Mouse (Mus musculus) stomach, embryonic 14.5 days (tissue): ENCODE results near the gene Rps12-ps3. TPM values are rescaled to one million over a fixed set of nuclear protein-coding genes. Genes with fewer than 3 reads are reported as not detected.

Experiments
- ATAC-seq: fragments of 200-750 bp; cut with Nextera tagmentation; 2 replicates; pipeline ENCODE4 v1.8.0; 2017; ENCODE audit warnings: low read depth, moderate TSS enrichment; ENCODE audit not compliant: insufficient number of reproducible peaks, insufficient read depth, low FRiP score
- H3K27ac ChIP-seq: fragments of 300-500 bp; sonication (generic); 2 replicates; pipeline ENCODE4 v1.5.1; 2014; ENCODE audit warnings: mild to moderate bottlenecking, low read length, moderate library complexity, mixed read lengths
- H3K27me3 ChIP-seq: fragments of 300-500 bp; sonication (generic); 2 replicates; pipeline ENCODE4 v1.6.1; 2014; ENCODE audit warnings: low read length, control low read depth, mixed read lengths; ENCODE audit not compliant: control insufficient read depth, insufficient read depth
- H3K36me3 ChIP-seq: fragments of 300-500 bp; sonication (generic); 2 replicates; pipeline ENCODE4 v1.6.1; 2014; ENCODE audit warnings: mild to moderate bottlenecking, control low read depth, low read length, moderate library complexity, mixed read lengths; ENCODE audit not compliant: control insufficient read depth, insufficient read depth
- H3K4me1 ChIP-seq: fragments of 300-500 bp; sonication (generic); 2 replicates; pipeline ENCODE4 v1.6.1; 2014; ENCODE audit warnings: low read length, control low read depth, mixed read lengths; ENCODE audit not compliant: control insufficient read depth, insufficient read depth
- H3K4me2 ChIP-seq: fragments of 300-500 bp; sonication (generic); replicated peaks from 2 replicates; pipeline ENCODE4 v1.6.1; 2014; ENCODE audit warnings: low read depth, low read length, control low read depth
- H3K4me3 ChIP-seq: fragments of 300-500 bp; sonication (generic); 2 replicates; pipeline ENCODE4 v1.5.1; 2014; ENCODE audit warnings: low read depth, low read length, control low read depth
- H3K9ac ChIP-seq: fragments of 300-500 bp; sonication (generic); replicated peaks from 2 replicates; pipeline ENCODE4 v1.6.1; 2014; ENCODE audit warnings: low read depth, mild to moderate bottlenecking, control low read depth, low read length, moderate library complexity, mixed read lengths
- H3K9me3 ChIP-seq: fragments of 300-500 bp; sonication (generic); 2 replicates; pipeline ENCODE4 v1.6.1; 2016; ENCODE audit warnings: low read depth, low read length, control low read depth; ENCODE audit not compliant: control insufficient read depth
- WGBS: fragments of 180-500 bp; shearing (Covaris S2); extraction: QIAGEN DNeasy Blood & Tissue Kit; methylation state at CpG from one replicate; pipeline ENCODE4 v1.1.7; 2014; 5-methylcytosine and 5-hydroxymethylcytosine counted together
- polyA plus RNA-seq: library from polyadenylated mRNA; unstranded; fragments of >200 nt; fragmentation: Nextera tagmentation; extraction: Ambion mirVana; gene quantifications from 2 replicates; pipeline ENCODE4 v1.2.1, GENCODE M21; 2014

Rps12-ps3 gene
- polyA plus RNA-seq, result 30.0 and 53.3 TPM in 2 replicates

DNA sequence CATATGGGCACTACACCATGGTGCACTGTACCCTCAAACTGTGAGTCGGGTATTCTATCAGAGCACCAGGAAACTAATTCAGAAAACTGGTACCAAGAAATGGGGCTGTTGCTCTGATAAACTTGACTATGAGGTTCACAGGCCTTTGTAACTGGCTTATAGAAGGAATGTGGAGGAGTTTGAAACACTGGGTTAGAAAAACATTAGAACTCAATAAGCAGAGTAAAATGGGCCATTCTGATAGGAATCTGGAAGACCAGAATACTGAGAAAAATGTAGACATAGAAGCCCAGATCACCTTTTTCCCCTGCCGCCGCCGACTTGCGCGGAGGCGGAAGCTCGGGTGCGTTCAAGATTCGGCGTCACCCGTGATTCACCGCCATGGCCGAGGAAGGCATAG lies at the start of gene Rps12-ps3:
Gene Rps12-ps3, plus strand, starts transcription at position 301 of the 400 bp plus-strand sequence.
- H3K4me3 ChIP-seq, result no peak within 1 kb of the TSS
- no peaks in the 10 kb centered on the region for H3K4me1 ChIP-seq
- H3K27me3 ChIP-seq, result no peaks in the 10 kb centered on the region
- 97% methylated on average over 7 of the region's 14 CpGs for WGBS
- H3K9me3 ChIP-seq, result no peaks in the 10 kb centered on the region
- H3K4me2 ChIP-seq, result no peak within 1 kb of the TSS
- no peak within 1 kb of the TSS for H3K9ac ChIP-seq
- no peak for ATAC-seq
- H3K36me3 ChIP-seq, result peaks cover 6% of the 10 kb centered on the region; the same call in 1 of the 2 replicates
- no peak within 1 kb of the TSS for H3K27ac ChIP-seq

DNA sequence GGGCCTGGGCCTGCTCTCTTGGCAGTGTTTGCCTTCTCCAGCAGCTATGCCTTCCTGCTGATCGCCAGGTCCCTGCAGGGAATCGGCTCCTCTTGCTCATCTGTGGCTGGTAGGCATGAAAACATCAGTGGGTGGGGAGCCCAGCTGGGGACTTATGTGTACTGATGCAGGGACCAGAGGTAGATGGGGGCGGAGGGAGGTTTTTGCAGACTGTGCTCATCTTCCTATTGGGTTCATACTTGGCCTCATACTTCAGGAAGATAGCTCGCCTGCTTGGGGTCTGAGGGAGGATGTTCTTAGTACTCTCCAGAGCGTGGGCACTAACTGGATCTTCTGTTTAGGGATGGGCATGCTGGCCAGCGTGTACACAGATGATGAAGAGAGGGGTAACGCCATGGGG lies 48.9 kb upstream of the Rps12-ps3 start:
- ATAC-seq, result no peak
- 85% methylated on average over 7 of the region's 7 CpGs for WGBS
- Histone ChIP-seq H3K9ac (no peak overlapping the region), H3K9me3 (no peaks in the 10 kb centered on the region), H3K27me3 (no peaks in the 10 kb centered on the region), H3K36me3 (no peaks in the 10 kb centered on the region), H3K4me3 (no peak overlapping the region), H3K4me2 (no peak overlapping the region), H3K27ac (no peak overlapping the region), H3K4me1 (no peaks in the 10 kb centered on the region)

DNA sequence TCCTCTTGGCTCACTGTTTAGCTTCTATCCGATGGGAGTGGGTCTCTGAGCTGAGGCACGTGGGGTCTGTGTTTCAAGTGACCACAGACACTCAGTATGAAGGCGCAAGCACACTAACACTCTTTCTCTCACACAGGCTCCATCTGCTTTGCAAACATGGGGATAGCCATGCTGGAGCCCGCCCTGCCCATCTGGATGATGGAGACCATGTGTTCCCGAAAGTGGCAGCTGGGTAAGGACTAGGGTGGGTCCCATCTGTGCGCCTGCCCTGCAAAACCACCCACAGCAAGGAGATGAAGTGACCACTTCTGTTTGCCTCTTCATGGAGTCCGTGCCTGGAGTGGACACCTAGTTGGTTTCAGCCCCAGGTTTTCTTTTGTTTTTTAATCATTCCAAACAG lies 45.7 kb upstream of the Rps12-ps3 start:
- Histone ChIP-seq H3K27ac (no peak overlapping the region), H3K9ac (no peak overlapping the region), H3K4me2 (no peak overlapping the region), H3K36me3 (no peaks in the 10 kb centered on the region), H3K27me3 (no peaks in the 10 kb centered on the region), H3K9me3 (no peaks in the 10 kb centered on the region), H3K4me3 (no peak overlapping the region), H3K4me1 (no peaks in the 10 kb centered on the region)
- ATAC-seq, result no peak
- WGBS, result 69% methylated on average over 7 of the region's 7 CpGs

DNA sequence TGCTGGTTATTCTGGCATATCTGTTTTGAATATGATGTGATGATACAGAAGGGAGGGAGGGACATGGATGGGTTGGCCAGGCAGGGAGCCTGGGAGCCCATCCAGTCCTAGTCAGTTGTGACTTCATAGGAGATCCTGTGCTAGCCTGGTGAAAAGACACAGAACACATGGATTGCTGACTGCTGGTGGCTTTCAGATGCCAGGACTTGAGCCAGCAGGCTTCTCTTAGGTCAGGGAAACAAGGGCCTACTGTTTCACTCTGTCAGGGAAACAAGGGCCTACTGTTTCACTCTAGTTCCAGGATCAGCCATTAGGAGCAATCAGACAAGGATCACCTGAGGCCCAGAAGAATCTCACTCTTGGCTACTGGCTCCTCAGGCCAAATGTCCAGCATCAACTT lies 41.2 kb upstream of the Rps12-ps3 start:
- no peak for ATAC-seq
- Histone ChIP-seq H3K36me3 (no peaks in the 10 kb centered on the region), H3K27me3 (no peaks in the 10 kb centered on the region), H3K4me3 (no peak overlapping the region), H3K9me3 (no peaks in the 10 kb centered on the region), H3K9ac (no peak overlapping the region), H3K27ac (peak overlapping the region; percentile 22; the same call in 1 of the 2 replicates), H3K4me2 (no peak overlapping the region), H3K4me1 (no peaks in the 10 kb centered on the region)

DNA sequence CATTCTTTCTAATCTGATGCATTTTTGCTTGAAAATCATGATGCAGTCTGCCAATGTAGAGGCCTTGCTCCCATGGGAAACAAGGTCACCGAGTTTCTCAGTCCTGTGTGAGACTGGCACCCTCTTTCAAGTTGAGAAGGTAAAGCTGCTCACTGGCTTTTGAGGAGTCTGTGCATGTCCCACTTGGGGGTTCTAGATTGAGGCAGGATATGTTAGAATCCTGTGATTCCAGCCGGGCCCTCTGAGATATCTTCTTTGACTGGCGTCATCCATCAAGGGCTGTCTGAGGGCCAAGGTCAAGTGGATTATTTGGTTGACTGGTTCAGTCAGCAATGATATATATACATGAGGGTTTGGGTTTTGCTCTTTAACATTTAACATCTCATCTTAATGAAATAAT lies 40.1 kb upstream of the Rps12-ps3 start:
- Histone ChIP-seq H3K27me3 (no peaks in the 10 kb centered on the region), H3K36me3 (no peaks in the 10 kb centered on the region), H3K4me3 (no peak overlapping the region), H3K27ac (no peak overlapping the region), H3K4me1 (no peaks in the 10 kb centered on the region), H3K9me3 (no peaks in the 10 kb centered on the region), H3K4me2 (no peak overlapping the region), H3K9ac (no peak overlapping the region)
- 66% methylated on average over 3 of the region's 3 CpGs for WGBS
- ATAC-seq, result no peak

DNA sequence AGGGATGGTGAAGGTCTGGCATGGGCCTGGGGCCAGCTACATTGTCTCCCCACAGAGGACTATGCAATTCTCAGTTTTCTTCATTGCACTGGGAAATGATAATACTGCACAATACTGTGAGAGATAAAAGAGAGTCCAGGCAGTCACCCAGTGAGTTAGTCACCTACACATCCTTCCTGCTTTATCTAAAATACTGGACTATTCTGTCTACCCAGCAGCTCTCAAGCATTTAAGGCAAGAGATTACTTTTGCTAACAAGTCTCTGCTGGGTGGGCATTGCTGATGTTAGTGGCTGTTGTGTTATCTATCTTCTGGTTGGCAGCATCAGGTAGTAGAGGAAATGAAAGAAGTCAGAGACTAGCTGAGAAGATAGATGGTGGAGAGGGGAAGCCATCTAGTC lies 33.0 kb upstream of the Rps12-ps3 start:
- Histone ChIP-seq H3K27me3 (no peaks in the 10 kb centered on the region), H3K9ac (no peak overlapping the region), H3K4me1 (no peaks in the 10 kb centered on the region), H3K36me3 (no peaks in the 10 kb centered on the region), H3K27ac (no peak overlapping the region), H3K4me3 (no peak overlapping the region), H3K4me2 (no peak overlapping the region), H3K9me3 (no peaks in the 10 kb centered on the region)
- no peak for ATAC-seq

DNA sequence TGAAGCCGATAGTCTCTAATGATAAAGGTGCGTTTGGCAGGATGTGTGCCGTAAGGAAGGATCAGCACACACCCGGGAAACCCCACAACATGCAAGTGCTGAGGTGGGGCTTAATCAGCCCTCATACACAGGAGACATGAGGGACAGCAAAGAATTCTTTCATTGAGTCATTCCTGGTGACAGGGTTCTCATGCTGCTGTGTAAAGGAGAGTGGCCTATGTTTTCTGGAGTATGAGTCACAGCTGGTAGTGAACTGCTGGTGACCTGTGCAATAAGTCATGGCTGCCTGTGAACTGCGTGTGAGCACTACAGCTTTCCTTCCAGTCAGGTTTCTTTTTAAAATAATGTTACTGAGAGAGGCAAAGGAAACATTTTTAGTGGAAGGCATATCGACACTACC lies 32.3 kb upstream of the Rps12-ps3 start:
- WGBS, result 77% methylated on average over 6 of the region's 6 CpGs
- Histone ChIP-seq H3K4me3 (no peak overlapping the region), H3K36me3 (no peaks in the 10 kb centered on the region), H3K4me2 (no peak overlapping the region), H3K4me1 (no peaks in the 10 kb centered on the region), H3K27ac (no peak overlapping the region), H3K9me3 (no peaks in the 10 kb centered on the region), H3K9ac (no peak overlapping the region), H3K27me3 (no peaks in the 10 kb centered on the region)
- ATAC-seq, result no peak

DNA sequence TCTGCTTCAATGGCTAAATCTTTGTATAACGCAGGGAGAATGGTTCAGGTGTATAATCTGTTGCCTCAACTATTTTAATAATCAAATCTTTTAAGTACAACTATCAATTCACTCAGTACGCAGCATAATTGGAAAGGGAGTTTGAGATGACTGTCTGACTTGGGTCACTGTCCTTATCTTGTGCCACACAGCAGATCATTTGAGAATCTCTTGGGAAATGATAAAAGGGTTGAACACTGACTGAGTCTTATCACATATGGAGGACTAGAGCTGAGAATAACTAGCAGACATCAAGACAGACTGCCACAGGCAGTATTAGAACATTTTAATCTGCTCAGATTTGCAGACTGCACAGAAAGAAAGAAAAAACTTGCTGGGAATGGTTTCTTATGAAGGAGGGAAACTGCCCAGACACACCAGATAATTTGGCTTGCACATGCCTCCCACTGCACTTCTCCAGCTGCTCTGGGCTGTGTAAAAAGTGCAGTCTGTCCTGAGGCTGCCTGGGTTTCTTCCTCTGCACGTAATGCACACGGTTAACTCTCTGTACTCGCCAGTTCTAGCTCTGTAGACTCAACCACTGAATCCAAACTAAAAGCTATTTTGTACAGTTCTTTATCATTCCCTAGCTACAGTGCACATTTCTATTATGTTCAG lies 29.8 kb upstream of the Rps12-ps3 start:
- no peak for ATAC-seq
- no peaks in the 10 kb centered on the region for H3K36me3 ChIP-seq
- no peaks in the 10 kb centered on the region for H3K4me1 ChIP-seq
- no peak overlapping the region for H3K4me2 ChIP-seq
- H3K9me3 ChIP-seq, result no peaks in the 10 kb centered on the region
- no peaks in the 10 kb centered on the region for H3K27me3 ChIP-seq
- no peak overlapping the region for H3K4me3 ChIP-seq
- WGBS, result 76% methylated on average over 5 of the region's 5 CpGs
- no peak overlapping the region for H3K27ac ChIP-seq
- H3K9ac ChIP-seq, result no peak overlapping the region

DNA sequence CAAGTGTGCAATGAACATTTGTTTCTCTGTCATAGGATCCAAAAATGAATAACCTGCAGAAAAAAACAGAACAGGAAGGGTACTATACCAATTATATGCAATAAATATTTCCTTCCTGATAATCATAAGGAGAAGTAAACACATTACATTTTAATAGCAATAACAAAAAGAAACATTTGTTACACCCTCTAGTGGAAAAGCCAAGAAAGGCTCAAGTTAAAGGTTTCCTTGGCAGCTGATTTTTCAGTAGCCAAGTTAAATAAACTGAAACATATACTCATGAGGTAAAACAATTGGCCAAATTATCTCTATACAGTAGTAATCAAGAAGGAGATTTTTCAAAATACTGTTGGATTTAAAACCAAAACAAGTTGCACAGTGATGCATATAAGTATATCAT lies 6.8 kb upstream of the Rps12-ps3 start:
- no peaks in the 10 kb centered on the region for H3K27me3 ChIP-seq
- H3K9ac ChIP-seq, result no peak overlapping the region
- no peaks in the 10 kb centered on the region for H3K4me1 ChIP-seq
- H3K36me3 ChIP-seq, result no peaks in the 10 kb centered on the region; the same call in 1 of the 2 replicates
- H3K4me3 ChIP-seq, result no peak overlapping the region
- H3K9me3 ChIP-seq, result no peaks in the 10 kb centered on the region
- no peak overlapping the region for H3K27ac ChIP-seq
- no peak overlapping the region for H3K4me2 ChIP-seq
- no peak for ATAC-seq
